In genomic region chr4:97920287-97921079, GRCm38 (mm10) we compare ENCODE assay signal across 8 mouse cellular contexts.
DNase-seq lines count a peak whose midpoint lies in the region; ATAC-seq and TF ChIP-seq lines count a peak whose summit lies in the region.

No protein-coding gene starts in this region.

- peak overlapping the region; percentile 11; the same call in 1 of the 2 replicates for H3K4me2 ChIP-seq in liver, embryonic 14.5 days (ENCODE audit: low read depth)

- WGBS in liver, embryonic 14.5 days (ENCODE audit: insufficient replicate concordance): 43% methylated on average over 10 of the region's 10 CpGs

- H3K9ac ChIP-seq in liver, embryonic 14.5 days (replicated peaks): no peak overlapping the region

- no peak for TF ChIP-seq EP300 in liver, embryonic 14.5 days (IDR thresholded peaks at IDR 0.05; ENCODE audit: low read depth)

- no peak for TF ChIP-seq CTCF in liver, embryonic 14.5 days (IDR thresholded peaks at IDR 0.05; ENCODE audit: low read depth)

- ATAC-seq in erythroid progenitor cell, adult 5-6 weeks (replicated peaks; ENCODE audit: low FRiP score, poor library complexity, severe bottlenecking): peak; percentile 64
- ATAC-seq in liver, embryonic 14.5 days (ENCODE audit: insufficient read depth): no peak

- no peaks in the 10 kb centered on the region for H3K27me3 ChIP-seq in liver, embryonic 14.5 days (ENCODE audit: control insufficient read depth, insufficient read depth, low read length)

- no peak overlapping the region for H3K27ac ChIP-seq in liver, embryonic 14.5 days

- no peaks in the 10 kb centered on the region for H3K9me3 ChIP-seq in liver, embryonic 14.5 days (ENCODE audit: control insufficient read depth, low read length)

- no peaks in the 10 kb centered on the region for H3K36me3 ChIP-seq in liver, embryonic 14.5 days (replicated peaks; ENCODE audit: control insufficient read depth, insufficient read depth, low read depth)

- no peak overlapping the region for H3K4me3 ChIP-seq in liver, embryonic 14.5 days (ENCODE audit: insufficient read depth in 1 of 2, low read depth in 2 of 2, low read length in 2 of 2)

- peaks cover 0 to 13% of the 10 kb centered on the region in 2 experiments; a peak in 2 of 4 replicates for H3K4me1 ChIP-seq in liver, embryonic 14.5 days (replicated peaks; ENCODE audit: control insufficient read depth in 2 of 2, insufficient read depth in 2 of 2, low read length in 1 of 2)

- peak; percentile 97 for DNase-seq in heart, adult 11 months
- no peak for DNase-seq in heart, adult 8-10 months (ENCODE audit: low spot score)
- peak; percentile 67 for DNase-seq in adrenal gland, postnatal 14 days
- DNase-seq in heart, postnatal 4 days: peak; percentile 63
- DNase-seq in liver, embryonic 14.5 days (ENCODE audit: low read depth in 3 of 3, low spot score in 3 of 3): no peak
- DNase-seq in right cerebral cortex, postnatal 36 days (ENCODE audit: low spot score in 2 of 2): no peak
- DNase-seq in yolk sac, embryonic 10.5 days (ENCODE audit: low spot score): no peak

Comparison
In these comparisons a context has a peak if more than half of its experiments do, and no peak if none do; other contexts are left out.
1. DNase-seq: peak in heart, adult 11 months (single experiment), adrenal gland, postnatal 14 days (single experiment) and heart, postnatal 4 days (single experiment); none in heart, adult 8-10 months (single experiment), liver, embryonic 14.5 days (0 of 3), right cerebral cortex, postnatal 36 days (0 of 2) and yolk sac, embryonic 10.5 days (single experiment).